Mouse (Mus musculus) heart, adult 18-20 months (tissue): ENCODE measurements around the gene Yod1. TPM values are rescaled to one million over a fixed set of nuclear protein-coding genes. Genes with fewer than 3 reads are reported as not detected.

Experiments used
- DNase-seq, 2 experiments: peaks; one replicate each; pipeline ENCODE4 v3.0.0; 2021 to 2022; ENCODE audit warnings: mixed read lengths in 1 of 2
- total RNA-seq, 2 experiments: library from RNA; stranded (reverse); gene quantifications; 2 replicates each; pipeline ENCODE4 v1.2.3; 2021

The Yod1 gene
- total RNA-seq, 2 experiments from 2014 or later = 3.6 to 4.4 TPM

GRCm38 (mm10) chr1:130732706-130733658 lies 15.9 kb downstream of the Yod1 start:
- no peak for DNase-seq

GRCm38 (mm10) chr1:130733671-130734070 lies 16.5 kb downstream of the Yod1 start:
- DNase-seq = no peak

GRCm38 (mm10) chr1:130734452-130734851 lies 17.3 kb downstream of the Yod1 start:
- DNase-seq = no peak

- no peak for DNase-seq
Observed at GRCm38 (mm10) chr1:130734852-130735251, 17.7 kb downstream of the Yod1 start.

- DNase-seq = no peak
Observed at GRCm38 (mm10) chr1:130737411-130737881, 20.3 kb downstream of the Yod1 start.

GRCm38 (mm10) chr1:130737916-130738315 lies 20.8 kb downstream of the Yod1 start:
- DNase-seq = no peak

GRCm38 (mm10) chr1:130738551-130739106 lies 21.5 kb downstream of the Yod1 start:
- DNase-seq = no peak

- no peak for DNase-seq
Observed at GRCm38 (mm10) chr1:130739636-130740035, 22.5 kb downstream of the Yod1 start.

GRCm38 (mm10) chr1:130740227-130740648 lies 23.1 kb downstream of the Yod1 start:
- DNase-seq = peak; percentile 13 to 32

GRCm38 (mm10) chr1:130740781-130741720 lies 23.9 kb downstream of the Yod1 start:
- peak in 1 of 2 experiments; percentile 14 for DNase-seq

GRCm38 (mm10) chr1:130742201-130742600 lies 25.1 kb downstream of the Yod1 start:
- no peak for DNase-seq

- no peak for DNase-seq
Observed at GRCm38 (mm10) chr1:130743775-130744174, 26.6 kb downstream of the Yod1 start.

- no peak for DNase-seq
Observed at GRCm38 (mm10) chr1:130744217-130744616, 27.1 kb downstream of the Yod1 start.

GRCm38 (mm10) chr1:130744961-130745360 lies 27.8 kb downstream of the Yod1 start:
- DNase-seq = no peak

- DNase-seq = no peak
Observed at GRCm38 (mm10) chr1:130745591-130745990, 28.5 kb downstream of the Yod1 start.

GRCm38 (mm10) chr1:130746819-130747218 lies 29.7 kb downstream of the Yod1 start:
- no peak for DNase-seq

- no peak for DNase-seq
Observed at GRCm38 (mm10) chr1:130759689-130760088, 42.6 kb downstream of the Yod1 start.

GRCm38 (mm10) chr1:130761597-130761996 lies 44.5 kb downstream of the Yod1 start:
- no peak for DNase-seq

GRCm38 (mm10) chr1:130762045-130762760 lies 45.1 kb downstream of the Yod1 start:
- DNase-seq = no peak

- DNase-seq = no peak
Observed at GRCm38 (mm10) chr1:130764027-130764461, 46.9 kb downstream of the Yod1 start.

GRCm38 (mm10) chr1:130767066-130767465 lies 49.9 kb downstream of the Yod1 start:
- no peak for DNase-seq
